Mouse (Mus musculus) left cerebral cortex, adult 2 months (tissue): Measurements from ENCODE around the gene Phf20. TPM values are rescaled to one million over a fixed set of nuclear protein-coding genes. Genes with fewer than 3 reads are reported as not detected.

Experiments
- DNase-seq, 2 experiments: peaks; one replicate each; pipeline ENCODE4 v3.0.0; 2021 to 2022; ENCODE audit warnings: low spot score in 2 of 2, mixed read lengths in 1 of 2; ENCODE audit errors: extremely low spot score in 1 of 2
- H3K27ac ChIP-seq: fragments of 200-600 bp; 2 replicates; pipeline ENCODE4 v1.8.1; 2022
- H3K4me3 ChIP-seq: fragments of 200-600 bp; 2 replicates; pipeline ENCODE4 v1.8.1; 2022
- CTCF ChIP-seq: fragments of 200-600 bp; IDR thresholded peaks from 2 replicates; pipeline ENCODE4 v1.8.1; 2022; ENCODE audit warnings: antibody characterized with exemption, mild to moderate bottlenecking, moderate library complexity
- intact Hi-C: fragments of 180-260 bp; cut with DNase I; formaldehyde crosslinking; loops from one replicate; pipeline ENCODE4 v1.15.1; 2025
- long read RNA-seq, 2 experiments: library from polyadenylated mRNA; stranded (forward); transcript quantifications; one replicate each; pipeline ENCODE4 v2.0.0; 2021; ENCODE audit warnings: borderline mapping rate in 2 of 2
- total RNA-seq, 2 experiments: library from RNA; stranded (reverse); gene quantifications; 2 replicates each; pipeline ENCODE4 v1.2.3; 2021

Phf20 gene
- total RNA-seq = 10 to 100 TPM; 82.7 to 85.6 TPM
- long read RNA-seq, experiment 1, full-length matches to known transcripts = 41 of 84 reads
- long read RNA-seq, experiment 1, partial matches to known transcripts = 19 of 84 reads
- long read RNA-seq, experiment 1, other reads (novel, unspliced or antisense) = 24 of 84 reads
- long read RNA-seq, experiment 2, full-length matches to known transcripts = 33 of 59 reads
- long read RNA-seq, experiment 2, partial matches to known transcripts = 6 of 59 reads
- long read RNA-seq, experiment 2, other reads (novel, unspliced or antisense) = 20 of 59 reads

- intact Hi-C loops = loop anchor here (1.0 to 5.0 kb wide), 2 partner anchors 16 to 81 kb away; partner anchors contain the start of gene Rbm39
- Histone ChIP-seq H3K4me3 (peak within 1 kb of the TSS; percentile 85), H3K27ac (peak within 1 kb of the TSS; percentile 93)
- peak; percentile 1; the same call in 1 of the 2 replicates for TF ChIP-seq CTCF
- peak; percentile 97 to 98 for DNase-seq
These were observed at the start of gene Phf20 for GRCm38 (mm10) chr2:156196302-156197128. TSS of gene Phf20 (plus strand) at chr2:156196466.

- no peak for DNase-seq
- Histone ChIP-seq H3K4me3 (no peak overlapping the region), H3K27ac (no peak overlapping the region)
- no peak for TF ChIP-seq CTCF
- intact Hi-C loops = no loop called here
These were observed 48.9 kb upstream of the Phf20 start for GRCm38 (mm10) chr2:156147316-156147915.

- Histone ChIP-seq H3K27ac (no peak overlapping the region), H3K4me3 (no peak overlapping the region)
- intact Hi-C loops = no loop called here
- peak; percentile 37 for TF ChIP-seq CTCF
- no peak for DNase-seq
These were observed 44.7 kb upstream of the Phf20 start for GRCm38 (mm10) chr2:156151538-156151937.

GRCm38 (mm10) chr2:156165478-156165877 is 30.8 kb upstream of the Phf20 start:
- no peak for DNase-seq
- no peak overlapping the region for H3K27ac ChIP-seq
- H3K4me3 ChIP-seq = no peak overlapping the region
- no peak for TF ChIP-seq CTCF
- intact Hi-C loops = no loop called here

- intact Hi-C loops = no loop called here
- TF ChIP-seq CTCF = no peak
- no peak overlapping the region for H3K4me3 ChIP-seq
- no peak overlapping the region for H3K27ac ChIP-seq
- DNase-seq = no peak
These were observed 29.7 kb upstream of the Phf20 start for GRCm38 (mm10) chr2:156166557-156166956.

- intact Hi-C loops = loop anchor here (5.0 kb wide), 1 partner anchor 35 kb away; the partner anchor contains the start of genes Nfs1 and Romo1
These were observed 19.2 kb upstream of the Phf20 start for GRCm38 (mm10) chr2:156177079-156177478.

GRCm38 (mm10) chr2:156177651-156178050 is 18.6 kb upstream of the Phf20 start:
- intact Hi-C loops = loop anchor here (5.0 kb wide), 1 partner anchor 35 kb away; the partner anchor contains the start of genes Nfs1 and Romo1
- no peak for DNase-seq
- Histone ChIP-seq H3K27ac (no peak overlapping the region), H3K4me3 (peak overlapping the region; percentile 88)
- TF ChIP-seq CTCF = no peak

More at GRCm38 (mm10) chr2:156177079-156177478, 19.2 kb upstream of the Phf20 start:
- TF ChIP-seq CTCF = no peak
- DNase-seq = no peak
- peak overlapping the region; percentile 88; the same call in 1 of the 2 replicates for H3K4me3 ChIP-seq
- H3K27ac ChIP-seq = no peak overlapping the region

- intact Hi-C loops = loop anchor here (5.0 kb wide), 1 partner anchor 37 kb away; the partner anchor contains the start of genes Nfs1 and Romo1
- Histone ChIP-seq H3K27ac (peak overlapping the region; percentile 99), H3K4me3 (peak overlapping the region; percentile 88)
- peak; percentile 73 for DNase-seq
- TF ChIP-seq CTCF = peak; percentile 8; the same call in 1 of the 2 replicates
These were observed 17.0 kb upstream of the Phf20 start for GRCm38 (mm10) chr2:156179046-156179795.

- no peak for DNase-seq
- intact Hi-C loops = loop anchor here (1.0 to 5.0 kb wide), 4 partner anchors 17 to 99 kb away; partner anchors contain the start of genes Nfs1, Phf20 and Romo1
These were observed 16.5 kb upstream of the Phf20 start for GRCm38 (mm10) chr2:156179796-156180093.

GRCm38 (mm10) chr2:156180094-156180821 is 16.0 kb upstream of the Phf20 start, which contains the start of gene Rbm39:
TSS of gene Rbm39 (minus strand) at chr2:156180238.
- intact Hi-C loops = loop anchor here (1.0 to 5.0 kb wide), 3 partner anchors 16 to 99 kb away; partner anchors contain the start of gene Phf20
- TF ChIP-seq CTCF = peak; percentile 55
- H3K27ac ChIP-seq = peak within 1 kb of the TSS; percentile 99
- peak; percentile 100 for DNase-seq
- H3K4me3 ChIP-seq = peak within 1 kb of the TSS; percentile 88

More at GRCm38 (mm10) chr2:156179796-156180093, 16.5 kb upstream of the Phf20 start:
- Histone ChIP-seq H3K27ac (peak overlapping the region; percentile 99), H3K4me3 (peak overlapping the region; percentile 88)
- no peak for TF ChIP-seq CTCF
